Mouse (Mus musculus) MEL (cell line): ENCODE results near the gene Qars.

ENCODE experiments used
- CHD2 ChIP-seq: IDR thresholded peaks from 2 replicates; pipeline ENCODE4 v1.6.1; 2011; ENCODE audit warnings: low read length, improper control_type of control experiment
- POLR2A ChIP-seq, 2 experiments: IDR thresholded peaks; 2 replicates each; pipeline ENCODE4 v1.6.1; 2011 to 2012; ENCODE audit warnings: low read length in 2 of 2, mild to moderate bottlenecking in 2 of 2, control low read depth in 1 of 2, improper control_type of control experiment in 1 of 2, low read depth in 1 of 2, moderate library complexity in 1 of 2; ENCODE audit not compliant: control insufficient read depth in 1 of 2, insufficient read depth in 1 of 2, poor library complexity in 1 of 2

DNA sequence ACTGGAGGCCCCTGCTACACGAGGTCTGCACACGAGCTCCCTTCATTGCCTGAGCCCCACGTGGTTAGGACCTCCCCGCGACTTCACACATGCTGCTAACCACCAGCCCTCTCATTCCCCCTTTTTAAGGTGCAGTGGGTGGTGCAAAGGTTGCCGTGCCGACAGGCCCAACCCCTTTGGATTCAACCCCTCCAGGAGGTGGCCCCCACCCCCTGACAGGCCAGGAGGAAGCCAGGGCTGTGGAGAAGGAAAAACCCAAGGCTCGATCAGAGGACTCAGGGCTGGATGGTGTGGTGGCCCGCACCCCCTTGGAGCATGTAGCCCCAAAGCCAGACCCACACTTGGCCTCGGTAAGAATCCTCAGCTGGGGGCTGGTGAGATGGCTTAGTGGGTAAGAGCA, 12.6 kb upstream of the Qars start:
- no peak for TF ChIP-seq POLR2A (IDR thresholded peaks at IDR 0.05; ENCODE audit: control insufficient read depth in 1 of 2, insufficient read depth in 1 of 2, low read depth in 1 of 2, low read length in 2 of 2, poor library complexity in 1 of 2)
- no peak for TF ChIP-seq CHD2
